Mouse (Mus musculus) hindbrain, embryonic 16.5 days (tissue): ENCODE measurements at regions not wholly inside any gene's neighbourhood (a gene's known extent, or its start where the extent isn't known, plus 50 kb on each side); places are given as distances from the start of the nearest gene placed in this dataset.

ENCODE experiments used
- ATAC-seq: fragments of 200-750 bp; cut with Nextera tagmentation; 2 replicates; pipeline ENCODE4 v1.8.0; 2017; ENCODE audit warnings: moderate TSS enrichment, moderate library complexity
- H3K27ac ChIP-seq: fragments of 300-500 bp; sonication (generic); 2 replicates; pipeline ENCODE4 v1.5.1; 2014; ENCODE audit warnings: low read depth, mild to moderate bottlenecking, control low read depth, low read length, moderate library complexity
- H3K27me3 ChIP-seq: fragments of 300-500 bp; sonication (generic); replicated peaks from 2 replicates; pipeline ENCODE4 v1.6.1; 2014; ENCODE audit warnings: low read length; ENCODE audit not compliant: control insufficient read depth, insufficient read depth
- H3K36me3 ChIP-seq: fragments of 300-500 bp; sonication (generic); 2 replicates; pipeline ENCODE4 v1.6.1; 2014; ENCODE audit warnings: mild to moderate bottlenecking, low read length, moderate library complexity, mixed read lengths; ENCODE audit not compliant: control insufficient read depth, insufficient read depth
- H3K4me1 ChIP-seq: fragments of 300-500 bp; sonication (generic); 2 replicates; pipeline ENCODE4 v1.6.1; 2014; ENCODE audit warnings: low read depth, low read length; ENCODE audit not compliant: control insufficient read depth, insufficient read depth
- H3K4me2 ChIP-seq: fragments of 300-500 bp; sonication (generic); 2 replicates; pipeline ENCODE4 v1.6.1; 2014; ENCODE audit warnings: mild to moderate bottlenecking, low read length, control low read depth, moderate library complexity
- H3K4me3 ChIP-seq: fragments of 300-500 bp; sonication (generic); 2 replicates; pipeline ENCODE4 v1.5.1; 2014; ENCODE audit warnings: mild to moderate bottlenecking, low read length, control low read depth, moderate library complexity
- H3K9ac ChIP-seq: fragments of 300-500 bp; sonication (generic); 2 replicates; pipeline ENCODE4 v1.6.1; 2014; ENCODE audit warnings: low read depth, mild to moderate bottlenecking, control low read depth, low read length, moderate library complexity
- H3K9me3 ChIP-seq: fragments of 300-500 bp; sonication (generic); 2 replicates; pipeline ENCODE4 v1.6.1; 2014; ENCODE audit warnings: mild to moderate bottlenecking, low read length, moderate library complexity; ENCODE audit not compliant: control insufficient read depth
- WGBS: fragments of 180-500 bp; shearing (Covaris S2); extraction: QIAGEN DNeasy Blood & Tissue Kit; methylation state at CpG from one replicate; pipeline ENCODE4 v1.1.7; 2014; 5-methylcytosine and 5-hydroxymethylcytosine counted together

GRCm38 (mm10) chr6:6801563-6802259 lies 61.4 kb upstream of the Dlx6 start:
- Histone ChIP-seq H3K9me3 (no peaks in the 10 kb centered on the region), H3K27me3 (no peaks in the 10 kb centered on the region), H3K9ac (no peak overlapping the region), H3K36me3 (no peaks in the 10 kb centered on the region), H3K4me3 (no peak overlapping the region), H3K4me1 (no peaks in the 10 kb centered on the region), H3K4me2 (no peak overlapping the region), H3K27ac (no peak overlapping the region)
- no peak for ATAC-seq
- 85% methylated on average over 15 of the region's 15 CpGs for WGBS
